Mouse (Mus musculus) E14TG2a.4 (cell line): Measurements from ENCODE around the gene Zdhhc8.
"Not testable (repeated sequence)": the region's sequence is repeated elsewhere in the genome, so short reads cannot be mapped to it uniquely, and the experiment has no call there.

Experiments used
- CTCF ChIP-seq: conservative IDR thresholded peaks from 2 replicates; pipeline ENCODE4 v1.5.1; 2014; ENCODE audit warnings: low read length
- NANOG ChIP-seq: IDR thresholded peaks from 2 replicates; pipeline ENCODE4 v1.6.1; 2014; ENCODE audit warnings: borderline replicate concordance, low read length, mixed read lengths

GRCm38 (mm10) chr16:18195561-18195960 lies 39.4 kb downstream of the Zdhhc8 start:
- not testable (repeated sequence) for TF ChIP-seq CTCF, NANOG
